Mouse (Mus musculus) olfactory bulb, adult 2 months (tissue): ENCODE results near the gene Mapkapk3. TPM values are rescaled to one million over a fixed set of nuclear protein-coding genes. Genes with fewer than 3 reads are reported as not detected.

Experiments
- H3K27ac ChIP-seq: fragments of 200-500 bp; 2 replicates; pipeline ENCODE4 v1.5.1; 2012; ENCODE audit warnings: low read depth, low read length; ENCODE audit not compliant: insufficient read depth
- H3K4me1 ChIP-seq: fragments of 200-500 bp; 2 replicates; pipeline ENCODE4 v1.6.1; 2012; ENCODE audit warnings: low read length; ENCODE audit not compliant: control insufficient read depth, insufficient read depth
- H3K4me3 ChIP-seq: fragments of 200-500 bp; 2 replicates; pipeline ENCODE4 v1.5.1; 2012; ENCODE audit warnings: mild to moderate bottlenecking, low read depth, low read length, moderate library complexity; ENCODE audit not compliant: insufficient read depth
- CTCF ChIP-seq: fragments of 200-500 bp; IDR thresholded peaks from 2 replicates; pipeline ENCODE4 v1.5.1; 2012; ENCODE audit warnings: low read depth, mild to moderate bottlenecking, low read length, moderate library complexity; ENCODE audit not compliant: insufficient read depth
- POLR2A ChIP-seq: fragments of 200-500 bp; IDR thresholded peaks from 2 replicates; pipeline ENCODE4 v1.6.1; 2012; ENCODE audit warnings: mild to moderate bottlenecking, low read depth, low read length, moderate library complexity; ENCODE audit not compliant: insufficient read depth
- WGBS: fragments of 180-500 bp; shearing (Covaris S2); methylation state at CpG from one replicate; pipeline ENCODE4 v1.1.7; 2018; 5-methylcytosine and 5-hydroxymethylcytosine counted together
- polyA plus RNA-seq: library from polyadenylated mRNA; stranded (reverse); fragments of >200 nt; gene quantifications from 2 replicates; pipeline ENCODE4 v1.2.4, GENCODE M21; 2012; ENCODE audit warnings: low replicate concordance; ENCODE audit not compliant: missing spikeins, insufficient read depth, insufficient read length

The Mapkapk3 gene
- polyA plus RNA-seq, 1 experiment = not detected

DNA sequence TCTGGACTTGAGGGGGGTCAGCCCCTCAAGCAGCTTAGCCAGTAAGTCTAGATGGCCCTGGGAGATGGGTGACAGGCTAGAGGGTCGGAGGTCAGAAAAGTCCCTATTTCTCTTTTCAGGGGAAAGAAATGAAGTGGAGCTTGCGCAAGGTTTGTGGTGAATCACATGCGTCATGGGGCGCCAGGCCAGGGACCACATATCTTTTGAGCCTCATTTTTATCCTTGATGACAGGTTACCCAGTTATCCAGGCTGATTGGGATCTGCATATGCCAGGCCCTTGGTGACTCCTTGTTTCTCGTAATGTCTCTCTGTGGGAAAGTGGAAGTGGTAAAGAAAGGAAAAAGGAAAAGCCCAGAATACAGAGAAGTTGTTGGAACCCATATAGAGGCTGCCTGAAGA lies 25.8 kb downstream of the Mapkapk3 start:
- Histone ChIP-seq H3K4me1 (peaks cover 57% of the 10 kb centered on the region), H3K27ac (0 out of 2 replicates have a peak overlapping the region, but pooled peaks have one; percentile 42), H3K4me3 (no peak overlapping the region)
- TF ChIP-seq CTCF (no peak), POLR2A (no peak)
- WGBS = 92% methylated on average over 5 of the region's 5 CpGs

DNA sequence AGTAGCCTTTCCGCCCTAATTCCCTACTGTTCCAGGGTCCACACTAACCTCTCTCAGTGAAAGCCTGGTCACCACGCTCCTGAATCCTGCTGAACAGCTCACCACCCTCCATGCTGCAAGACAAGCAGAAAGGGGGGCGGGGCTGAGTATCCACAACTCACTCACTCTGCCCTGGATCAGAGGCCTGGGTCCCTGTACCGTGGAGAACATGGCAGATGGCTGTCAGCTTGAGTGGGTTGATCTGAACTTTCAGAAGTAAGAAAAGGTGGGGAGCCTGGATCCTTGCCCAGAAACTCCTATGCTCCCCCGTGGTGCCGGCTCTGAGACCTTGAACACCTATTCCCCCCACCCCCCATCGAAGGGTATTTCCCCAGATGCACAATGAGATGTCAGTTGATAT lies 27.3 kb downstream of the Mapkapk3 start:
- Histone ChIP-seq H3K4me1 (peaks cover 63% of the 10 kb centered on the region), H3K27ac (peak overlapping the region; percentile 42; the same call in 1 of the 2 replicates), H3K4me3 (no peak overlapping the region)
- TF ChIP-seq POLR2A (no peak), CTCF (no peak)
- WGBS = 70% methylated on average over 7 of the region's 7 CpGs

DNA sequence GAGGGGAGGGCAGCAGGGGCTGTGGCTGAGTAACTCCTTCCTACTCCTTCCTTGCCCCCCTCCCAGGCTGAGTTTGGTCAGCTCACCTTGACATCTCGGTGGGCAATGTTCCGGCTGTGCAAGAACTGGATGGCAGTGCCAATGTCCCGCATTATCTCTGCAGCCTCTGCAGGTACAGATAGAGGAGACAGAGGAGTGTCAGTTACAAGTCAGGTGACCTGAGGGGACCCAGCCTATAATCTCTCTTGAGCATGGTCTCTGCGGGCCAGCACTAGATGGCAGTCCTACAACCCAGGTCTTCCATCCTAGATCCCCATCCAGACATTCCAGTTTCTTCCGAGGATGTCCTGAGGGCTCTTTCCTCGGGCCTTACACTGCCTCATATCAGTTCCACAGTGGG lies 27.9 kb downstream of the Mapkapk3 start:
- H3K4me3 ChIP-seq = no peak overlapping the region
- H3K27ac ChIP-seq = no peak overlapping the region
- WGBS = 85% methylated on average over 6 of the region's 6 CpGs
- peaks cover 65% of the 10 kb centered on the region for H3K4me1 ChIP-seq
- TF ChIP-seq POLR2A (no peak), CTCF (no peak)

DNA sequence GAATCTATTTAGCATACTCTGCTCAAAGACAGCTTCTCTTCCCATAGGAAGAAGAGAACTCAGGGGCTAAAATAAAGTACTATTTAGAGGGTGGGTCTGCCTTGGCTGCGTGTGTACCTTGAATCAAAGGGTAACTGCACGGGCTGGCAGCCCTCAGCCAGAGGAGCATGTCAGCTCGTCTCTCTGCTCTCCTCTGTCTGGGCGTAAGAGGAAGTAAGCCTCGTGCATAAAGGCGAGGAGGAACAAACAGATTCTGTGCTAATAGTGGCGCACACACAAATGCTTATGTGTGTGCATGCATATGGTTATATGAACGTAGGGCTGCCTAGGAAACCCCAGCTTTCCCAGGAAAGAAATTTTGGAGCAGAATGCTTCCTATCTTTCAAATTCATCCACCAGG lies 28.8 kb downstream of the Mapkapk3 start:
- Histone ChIP-seq H3K4me3 (no peak overlapping the region), H3K27ac (peak overlapping the region; percentile 91), H3K4me1 (peaks cover 63% of the 10 kb centered on the region)
- 25% methylated on average over 8 of the region's 8 CpGs for WGBS
- no peak for TF ChIP-seq CTCF
- TF ChIP-seq POLR2A = no peak

DNA sequence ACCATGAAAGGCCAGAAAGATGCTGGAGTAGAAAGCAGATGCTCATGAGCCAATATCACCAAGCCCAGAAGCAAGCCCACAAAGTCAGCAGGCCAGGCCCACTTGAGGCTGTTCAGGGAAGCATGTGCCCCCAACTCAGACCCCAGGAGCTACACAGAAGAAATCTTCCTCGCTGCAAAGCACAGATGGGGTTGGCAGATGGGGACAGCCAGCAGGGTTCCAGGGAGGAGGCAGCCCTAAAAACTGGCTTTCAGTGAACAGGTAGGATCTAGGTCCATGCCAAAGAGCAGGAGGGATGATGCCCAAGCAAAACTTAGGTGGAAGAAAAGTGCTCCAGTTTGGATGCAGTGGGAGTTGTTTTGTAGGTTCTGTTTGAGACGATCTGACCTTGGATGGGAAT lies 29.2 kb downstream of the Mapkapk3 start:
- peak overlapping the region; percentile 91 for H3K27ac ChIP-seq
- no peak overlapping the region for H3K4me3 ChIP-seq
- H3K4me1 ChIP-seq = peaks cover 63% of the 10 kb centered on the region
- TF ChIP-seq CTCF (no peak), POLR2A (no peak)
- 30% methylated on average over 2 of the region's 2 CpGs for WGBS

DNA sequence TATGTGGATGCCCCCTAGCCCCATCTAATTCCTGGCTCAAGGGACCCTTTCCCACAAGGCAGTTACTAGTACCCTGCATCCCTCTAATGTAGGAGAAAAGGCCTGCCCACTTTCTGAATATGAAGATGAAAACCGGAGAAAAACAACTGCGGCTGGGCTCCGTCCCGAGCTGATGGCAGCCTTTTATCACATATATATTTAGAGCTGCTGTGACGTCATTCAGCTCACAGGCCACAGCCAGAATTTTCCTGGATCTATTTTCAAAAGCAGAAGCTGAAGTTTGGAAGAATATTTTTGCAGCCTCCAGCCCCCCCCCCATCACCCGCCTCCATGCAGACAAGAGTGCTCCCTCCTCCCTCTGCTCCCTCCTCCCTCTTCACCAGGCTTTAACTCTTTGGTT lies 30.1 kb downstream of the Mapkapk3 start:
- TF ChIP-seq POLR2A = no peak
- no peak for TF ChIP-seq CTCF
- H3K4me3 ChIP-seq = no peak overlapping the region
- peak overlapping the region; percentile 97 for H3K27ac ChIP-seq
- 9% methylated on average over 6 of the region's 6 CpGs for WGBS
- peaks cover 67% of the 10 kb centered on the region for H3K4me1 ChIP-seq

DNA sequence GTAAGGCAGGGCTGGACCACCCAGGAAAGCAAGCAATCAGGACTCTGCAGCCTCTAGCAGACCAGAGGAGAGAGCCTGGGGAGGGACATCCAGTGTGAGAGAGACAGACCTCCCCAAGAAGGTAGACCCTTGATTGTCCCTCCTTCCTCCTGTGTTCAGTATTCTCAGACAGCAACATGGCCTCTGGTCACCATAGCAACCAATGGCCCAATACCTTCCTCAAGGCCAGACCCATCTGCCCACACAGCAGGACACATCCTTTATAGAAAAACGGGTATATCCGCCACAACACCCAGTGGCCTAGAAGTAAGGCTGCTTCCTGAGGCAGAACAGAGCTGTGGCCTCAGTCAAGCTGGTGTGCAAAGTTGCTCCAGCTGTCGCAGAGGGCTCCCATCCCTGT lies 34.1 kb downstream of the Mapkapk3 start:
- WGBS = 41% methylated on average over 3 of the region's 3 CpGs
- peak overlapping the region; percentile 99 for H3K27ac ChIP-seq
- no peak overlapping the region for H3K4me3 ChIP-seq
- TF ChIP-seq CTCF (no peak), POLR2A (no peak)
- H3K4me1 ChIP-seq = peaks cover 62% of the 10 kb centered on the region

DNA sequence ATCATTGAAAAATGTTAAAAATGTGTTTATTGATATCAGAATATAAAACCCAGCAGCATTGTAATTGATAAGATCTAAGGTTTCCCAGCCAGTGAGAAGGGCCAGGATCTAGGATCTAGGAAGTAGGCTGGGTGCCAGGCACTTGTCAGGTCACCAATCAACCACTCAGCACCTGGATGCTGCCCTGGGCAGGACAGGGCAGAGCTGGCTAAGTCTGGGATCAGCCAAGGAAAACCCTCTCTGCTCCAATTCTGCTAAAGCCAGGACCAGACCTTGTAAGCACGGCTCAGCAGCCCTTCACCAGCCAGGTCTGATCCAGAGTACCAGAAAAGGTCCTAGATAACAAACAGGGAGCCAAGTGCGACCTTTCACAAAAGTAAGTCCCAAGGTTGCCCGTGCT lies 34.8 kb downstream of the Mapkapk3 start:
- Histone ChIP-seq H3K27ac (peak overlapping the region; percentile 99), H3K4me3 (no peak overlapping the region), H3K4me1 (peaks cover 57% of the 10 kb centered on the region)
- TF ChIP-seq POLR2A = no peak
- TF ChIP-seq CTCF = no peak
- WGBS = 65% methylated on average over 3 of the region's 3 CpGs

DNA sequence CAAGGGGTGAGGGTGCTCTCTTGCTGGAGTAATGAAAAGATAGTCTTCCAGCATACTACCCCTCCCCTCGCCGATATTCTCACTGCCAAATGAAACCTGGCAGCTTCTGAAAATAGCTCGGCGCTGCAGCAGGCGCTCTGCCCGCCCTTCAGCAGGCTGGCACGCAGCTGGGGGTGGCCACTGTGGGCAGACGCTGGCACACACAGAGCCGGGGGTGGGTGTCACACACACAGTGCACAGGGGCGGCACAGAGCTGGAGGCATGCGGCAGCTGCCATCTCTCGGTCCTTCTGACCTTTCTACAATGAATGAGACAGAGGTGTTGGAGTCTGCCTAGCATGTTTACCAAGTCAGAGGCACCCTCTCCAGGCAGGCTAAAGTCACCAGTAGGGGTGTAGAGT lies 35.2 kb downstream of the Mapkapk3 start:
- no peak overlapping the region for H3K4me3 ChIP-seq
- H3K27ac ChIP-seq = peak overlapping the region; percentile 99
- TF ChIP-seq POLR2A (0 out of 2 replicates have a peak, but pooled peaks have one; percentile 21), CTCF (no peak)
- 7% methylated on average over 12 of the region's 12 CpGs for WGBS
- H3K4me1 ChIP-seq = peaks cover 53% of the 10 kb centered on the region

DNA sequence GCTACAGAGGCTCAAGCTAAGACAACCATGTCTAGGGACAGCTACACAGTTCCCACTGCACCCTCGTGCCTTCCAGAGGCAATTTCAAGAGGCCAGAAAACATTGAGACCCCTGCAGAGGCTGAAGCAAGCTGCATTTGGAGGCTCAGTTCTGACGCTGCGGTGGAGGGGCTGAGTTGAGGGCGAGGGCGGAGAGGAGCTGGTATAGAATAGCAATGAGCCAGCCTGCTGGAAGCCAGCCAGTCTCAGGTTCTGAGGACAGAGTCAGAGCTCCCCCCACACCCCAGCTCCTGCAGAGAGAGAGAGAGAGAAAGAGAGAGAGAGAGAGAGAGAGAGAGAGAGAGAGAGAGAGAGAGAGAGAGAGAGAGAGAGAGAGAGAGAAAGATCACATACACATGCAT lies 37.5 kb downstream of the Mapkapk3 start:
- WGBS = 6% methylated on average over 5 of the region's 5 CpGs
- Histone ChIP-seq H3K27ac (peak overlapping the region; percentile 96), H3K4me1 (peaks cover 45% of the 10 kb centered on the region), H3K4me3 (no peak overlapping the region)
- TF ChIP-seq POLR2A (no peak), CTCF (no peak)
